Mouse (Mus musculus) heart, adult 2 months (tissue): ENCODE measurements at regions not wholly inside any gene's neighbourhood (a gene's known extent, or its start where the extent isn't known, plus 50 kb on each side); places are given as distances from the start of the nearest gene placed in this dataset.

ENCODE experiments used
- DNase-seq, 2 experiments: peaks; one replicate each; pipeline ENCODE4 v3.0.0; 2021
- H3K27ac ChIP-seq: fragments of 200-600 bp; 2 replicates; pipeline ENCODE4 v1.8.1; 2022
- H3K27me3 ChIP-seq: fragments of 200-500 bp; 2 replicates; pipeline ENCODE4 v1.6.1; 2012; ENCODE audit warnings: mild to moderate bottlenecking, low read length, inconsistent platforms, mixed read lengths; ENCODE audit not compliant: control insufficient read depth, insufficient read depth
- H3K36me3 ChIP-seq: fragments of 200-500 bp; 2 replicates; pipeline ENCODE4 v1.6.1; 2012; ENCODE audit warnings: low read length, inconsistent platforms; ENCODE audit not compliant: control insufficient read depth, insufficient read depth
- H3K4me1 ChIP-seq: fragments of 200-500 bp; 2 replicates; pipeline ENCODE4 v1.6.1; 2011; ENCODE audit warnings: low read length; ENCODE audit not compliant: control insufficient read depth, insufficient read depth
- H3K4me3 ChIP-seq: fragments of 200-600 bp; 2 replicates; pipeline ENCODE4 v1.8.1; 2022
- H3K79me2 ChIP-seq: fragments of 200-500 bp; replicated peaks from 2 replicates; pipeline ENCODE4 v1.6.1; 2012; ENCODE audit warnings: mild to moderate bottlenecking, inconsistent platforms, low read length, moderate library complexity, mixed read lengths; ENCODE audit not compliant: control insufficient read depth, insufficient read depth
- H3K9ac ChIP-seq: fragments of 200-500 bp; 2 replicates; pipeline ENCODE4 v1.6.1; 2012; ENCODE audit warnings: low read depth, mild to moderate bottlenecking, control low read depth, inconsistent platforms, low read length, mixed read lengths
- CTCF ChIP-seq: fragments of 200-600 bp; IDR thresholded peaks from 2 replicates; pipeline ENCODE4 v1.8.1; 2022; ENCODE audit warnings: antibody characterized with exemption, mild to moderate bottlenecking, moderate library complexity
- EP300 ChIP-seq: fragments of 200-500 bp; IDR thresholded peaks from 2 replicates; pipeline ENCODE4 v1.6.1; 2011; ENCODE audit warnings: low read depth, low read length, control low read depth; ENCODE audit not compliant: insufficient read depth
- POLR2A ChIP-seq: fragments of 200-500 bp; IDR thresholded peaks from 2 replicates; pipeline ENCODE4 v1.6.1; 2011; ENCODE audit warnings: mild to moderate bottlenecking, low read depth, low read length, control low read depth; ENCODE audit not compliant: insufficient read depth
- WGBS: fragments of 180-500 bp; shearing (Covaris S2); methylation state at CpG from one replicate; pipeline ENCODE4 v1.1.7; 2018; 5-methylcytosine and 5-hydroxymethylcytosine counted together
- intact Hi-C: fragments of 180-260 bp; cut with DNase I; formaldehyde crosslinking; loops from one replicate; pipeline ENCODE4 v1.15.1; 2025

GRCm38 (mm10) chr7:133441169-133441568 is 160.8 kb downstream of the Tex36 start:
- 51% methylated on average over 6 of the region's 6 CpGs for WGBS
- TF ChIP-seq CTCF (no peak), EP300 (no peak), POLR2A (no peak)

GRCm38 (mm10) chr7:133440711-133441110 is 161.2 kb downstream of the Tex36 start:
- no peaks in the 10 kb centered on the region for H3K4me1 ChIP-seq
- intact Hi-C loops = no loop called here
- DNase-seq = no peak
- no peak for TF ChIP-seq CTCF
- no peak for TF ChIP-seq POLR2A
- no peak for TF ChIP-seq EP300
- WGBS = 29% methylated on average over 12 of the region's 12 CpGs
- H3K36me3 ChIP-seq = no peaks in the 10 kb centered on the region
- H3K79me2 ChIP-seq = no peaks in the 10 kb centered on the region
- no peak overlapping the region for H3K27ac ChIP-seq
- no peak overlapping the region for H3K9ac ChIP-seq
- no peaks in the 10 kb centered on the region for H3K27me3 ChIP-seq
- no peak overlapping the region for H3K4me3 ChIP-seq

More at GRCm38 (mm10) chr7:133441169-133441568, 160.8 kb downstream of the Tex36 start:
- Histone ChIP-seq H3K9ac (no peak overlapping the region), H3K79me2 (no peaks in the 10 kb centered on the region), H3K36me3 (no peaks in the 10 kb centered on the region), H3K4me1 (no peaks in the 10 kb centered on the region), H3K27me3 (no peaks in the 10 kb centered on the region), H3K27ac (no peak overlapping the region), H3K4me3 (no peak overlapping the region)
- intact Hi-C loops = no loop called here
- no peak for DNase-seq

DNA sequence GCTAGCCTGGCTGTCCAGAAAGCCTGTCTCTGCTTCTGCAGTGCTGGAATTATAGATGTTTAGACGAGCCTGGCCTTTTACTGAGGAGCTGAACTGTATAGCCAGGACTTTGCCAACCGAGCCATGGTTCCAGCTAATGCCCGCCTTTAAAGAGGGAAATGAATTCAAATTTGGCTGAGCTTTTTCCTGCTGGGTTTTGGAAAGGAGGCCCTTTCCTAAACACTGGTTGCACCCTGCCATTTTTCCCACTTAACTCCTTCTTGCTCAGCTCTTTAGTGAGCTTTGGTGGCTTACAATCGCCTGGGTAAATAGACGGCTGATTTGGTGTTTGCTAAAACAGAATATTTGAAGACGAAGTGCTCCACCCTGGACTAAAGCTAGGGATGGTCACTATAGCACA is 161.9 kb downstream of the Tex36 start:
- no peaks in the 10 kb centered on the region for H3K4me1 ChIP-seq
- TF ChIP-seq EP300 (no peak), POLR2A (no peak), CTCF (no peak)
- H3K4me3 ChIP-seq = no peak overlapping the region
- no peak overlapping the region for H3K9ac ChIP-seq
- no peak for DNase-seq
- no peak overlapping the region for H3K27ac ChIP-seq
- no peaks in the 10 kb centered on the region for H3K79me2 ChIP-seq
- intact Hi-C loops = no loop called here
- H3K36me3 ChIP-seq = no peaks in the 10 kb centered on the region
- H3K27me3 ChIP-seq = no peaks in the 10 kb centered on the region
- WGBS = 87% methylated on average over 6 of the region's 6 CpGs

DNA sequence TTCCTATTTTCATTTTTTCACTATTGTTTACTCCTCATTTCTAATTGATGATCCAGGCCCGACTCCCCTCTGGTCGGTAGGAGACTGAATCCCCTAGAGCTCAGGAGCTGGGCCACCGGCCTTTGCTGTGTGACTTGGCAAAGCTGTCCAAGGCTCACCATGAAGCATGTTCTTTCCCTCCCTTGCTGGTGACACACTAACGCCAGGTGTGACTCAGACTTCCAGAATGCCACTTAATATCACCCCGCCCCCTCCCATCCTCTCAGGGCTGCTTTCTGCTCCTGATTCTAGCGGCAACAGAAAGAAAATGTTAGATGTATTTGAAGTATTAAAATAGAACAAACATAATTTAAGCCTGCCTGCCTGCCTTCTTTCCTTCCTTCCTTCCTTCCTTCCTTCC is 163.3 kb downstream of the Tex36 start:
- Histone ChIP-seq H3K27ac (no peak overlapping the region), H3K27me3 (no peaks in the 10 kb centered on the region), H3K4me1 (no peaks in the 10 kb centered on the region), H3K9ac (no peak overlapping the region), H3K4me3 (no peak overlapping the region), H3K79me2 (no peaks in the 10 kb centered on the region), H3K36me3 (no peaks in the 10 kb centered on the region)
- 71% methylated on average over 6 of the region's 6 CpGs for WGBS
- intact Hi-C loops = no loop called here
- no peak for TF ChIP-seq CTCF
- no peak for TF ChIP-seq POLR2A
- no peak for TF ChIP-seq EP300
- no peak for DNase-seq

GRCm38 (mm10) chr7:133437866-133438265 is 164.1 kb downstream of the Tex36 start:
- intact Hi-C loops = no loop called here

DNA sequence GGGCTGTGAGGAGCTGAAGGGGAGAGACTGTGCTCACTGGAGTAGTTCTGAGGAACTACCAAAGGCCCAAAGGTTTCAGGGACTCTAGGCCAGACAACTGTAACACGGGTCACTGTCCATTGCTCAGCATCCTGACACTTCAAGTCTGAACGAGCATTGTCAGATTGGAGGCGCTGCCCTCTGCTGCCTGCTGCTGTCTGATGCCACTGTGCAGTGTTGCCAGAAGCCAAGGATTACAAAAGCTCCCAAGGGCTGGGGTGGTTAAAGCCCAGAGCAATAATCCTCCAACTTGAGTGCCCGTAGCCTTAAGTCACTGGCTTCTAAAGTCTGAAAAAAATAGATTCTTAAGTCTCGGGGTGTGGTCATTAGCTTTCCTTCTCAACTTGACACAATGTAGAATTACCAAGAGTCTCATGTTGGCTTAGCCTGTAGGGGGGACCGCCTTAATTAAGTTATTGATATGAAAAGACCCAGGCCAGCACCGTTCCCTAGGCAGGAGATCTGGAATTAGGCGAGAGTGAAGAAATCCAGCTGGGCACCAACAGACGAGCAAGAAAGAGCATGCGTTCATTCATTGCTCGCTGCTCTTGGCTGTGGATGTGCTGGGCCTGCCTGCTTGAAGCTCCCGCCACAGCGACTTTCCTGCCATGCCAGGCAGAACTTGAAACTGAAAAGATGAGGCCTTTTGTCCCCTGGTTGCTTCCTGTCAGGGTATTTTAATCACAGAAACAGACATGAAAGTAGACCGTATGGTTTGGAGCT is 166.2 kb downstream of the Tex36 start:
- TF ChIP-seq EP300 = no peak
- H3K4me1 ChIP-seq = no peaks in the 10 kb centered on the region
- intact Hi-C loops = no loop called here
- no peak overlapping the region for H3K9ac ChIP-seq
- no peak overlapping the region for H3K4me3 ChIP-seq
- DNase-seq = no peak
- H3K79me2 ChIP-seq = no peaks in the 10 kb centered on the region
- WGBS = 74% methylated on average over 14 of the region's 14 CpGs
- H3K27ac ChIP-seq = no peak overlapping the region
- H3K36me3 ChIP-seq = no peaks in the 10 kb centered on the region
- H3K27me3 ChIP-seq = no peaks in the 10 kb centered on the region

More at GRCm38 (mm10) chr7:133437866-133438265, 164.1 kb downstream of the Tex36 start:
- no peak for DNase-seq
- WGBS = 43% methylated on average over 7 of the region's 7 CpGs
- H3K27me3 ChIP-seq = no peaks in the 10 kb centered on the region
- H3K9ac ChIP-seq = no peak overlapping the region
- no peak overlapping the region for H3K27ac ChIP-seq
- H3K4me3 ChIP-seq = no peak overlapping the region
- no peak for TF ChIP-seq CTCF
- no peak for TF ChIP-seq EP300
- no peak for TF ChIP-seq POLR2A
- H3K79me2 ChIP-seq = no peaks in the 10 kb centered on the region
- no peaks in the 10 kb centered on the region for H3K36me3 ChIP-seq
- H3K4me1 ChIP-seq = no peaks in the 10 kb centered on the region
